Mouse (Mus musculus) limb, embryonic 11.5 days (tissue): ENCODE data around the gene Tha1. TPM values are rescaled to one million over a fixed set of nuclear protein-coding genes. Genes with fewer than 3 reads are reported as not detected.

ENCODE experiments used
- ATAC-seq: fragments of 200-750 bp; cut with Nextera tagmentation; 2 replicates; pipeline ENCODE4 v1.8.0; 2017; ENCODE audit warnings: low read depth; ENCODE audit not compliant: insufficient number of reproducible peaks, low FRiP score, low TSS enrichment
- DNase-seq: peaks from one replicate; pipeline ENCODE4 v3.0.0-alpha.2; 2015; ENCODE audit warnings: low spot score
- H3K27ac ChIP-seq: fragments of 300-500 bp; sonication (generic); replicated peaks from 2 replicates; pipeline ENCODE4 v1.5.1; 2014; ENCODE audit warnings: low read depth, mild to moderate bottlenecking, low read length
- H3K27me3 ChIP-seq: fragments of 300-500 bp; sonication (generic); 2 replicates; pipeline ENCODE4 v1.6.1; 2014; ENCODE audit warnings: mild to moderate bottlenecking, low read length, mixed read lengths; ENCODE audit not compliant: control insufficient read depth, insufficient read depth
- H3K36me3 ChIP-seq: fragments of 300-500 bp; sonication (generic); 2 replicates; pipeline ENCODE4 v1.6.1; 2014; ENCODE audit warnings: mild to moderate bottlenecking, low read length, moderate library complexity, mixed read lengths; ENCODE audit not compliant: control insufficient read depth, insufficient read depth
- H3K4me1 ChIP-seq: fragments of 300-500 bp; sonication (generic); 2 replicates; pipeline ENCODE4 v1.6.1; 2014; ENCODE audit warnings: low read length, mixed read lengths; ENCODE audit not compliant: control insufficient read depth, insufficient read depth
- H3K4me2 ChIP-seq: fragments of 300-500 bp; sonication (generic); 2 replicates; pipeline ENCODE4 v1.6.1; 2014; ENCODE audit warnings: low read depth, mild to moderate bottlenecking, moderate library complexity; ENCODE audit not compliant: severe bottlenecking
- H3K4me3 ChIP-seq: fragments of 300-500 bp; sonication (generic); 2 replicates; pipeline ENCODE4 v1.5.1; 2014; ENCODE audit warnings: low read depth, low read length
- H3K9ac ChIP-seq: fragments of 300-500 bp; sonication (generic); 2 replicates; pipeline ENCODE4 v1.6.1; 2014; ENCODE audit warnings: mild to moderate bottlenecking, low read length
- H3K9me3 ChIP-seq: fragments of 300-500 bp; sonication (generic); 2 replicates; pipeline ENCODE4 v1.6.1; 2016; ENCODE audit warnings: low read length; ENCODE audit not compliant: control insufficient read depth
- WGBS: fragments of 180-500 bp; shearing (Covaris S2); extraction: QIAGEN DNeasy Blood & Tissue Kit; methylation state at CpG from one replicate; pipeline ENCODE4 v1.1.7; 2014; 5-methylcytosine and 5-hydroxymethylcytosine counted together
- polyA plus RNA-seq: library from polyadenylated mRNA; unstranded; fragments of >200 nt; fragmentation: Nextera tagmentation; extraction: Ambion mirVana; gene quantifications from 2 replicates; pipeline ENCODE4 v1.2.1, GENCODE M21; 2014

Gene Tha1
- polyA plus RNA-seq, 1 experiment from 2014 or later, result 1.5 TPM

GRCm38 (mm10) chr11:117904442-117904841 is 31.2 kb upstream of the Tha1 start:
- H3K36me3 ChIP-seq, result no peaks in the 10 kb centered on the region
- no peak overlapping the region for H3K4me3 ChIP-seq
- no peaks in the 10 kb centered on the region for H3K9me3 ChIP-seq
- H3K4me2 ChIP-seq, result no peak overlapping the region
- no peak for ATAC-seq
- H3K4me1 ChIP-seq, result peaks cover 3% of the 10 kb centered on the region; the same call in 1 of the 2 replicates
- no peak for DNase-seq
- H3K9ac ChIP-seq, result no peak overlapping the region
- H3K27ac ChIP-seq, result no peak overlapping the region
- H3K27me3 ChIP-seq, result 0 out of 2 replicates have a peak, but pooled peaks cover 2% of the 10 kb centered on the region
- 83% methylated on average over 8 of the region's 8 CpGs for WGBS

GRCm38 (mm10) chr11:117902282-117902681 is 29.0 kb upstream of the Tha1 start:
- WGBS, result 66% methylated on average over 2 of the region's 2 CpGs
- Histone ChIP-seq H3K27ac (no peak overlapping the region), H3K4me3 (no peak overlapping the region), H3K4me2 (no peak overlapping the region), H3K4me1 (peaks cover 3% of the 10 kb centered on the region; the same call in 1 of the 2 replicates), H3K36me3 (no peaks in the 10 kb centered on the region), H3K9ac (no peak overlapping the region), H3K9me3 (no peaks in the 10 kb centered on the region), H3K27me3 (0 out of 2 replicates have a peak, but pooled peaks cover 2% of the 10 kb centered on the region)
- ATAC-seq (no peak), DNase-seq (no peak)

- WGBS, result 54% methylated on average over 2 of the region's 2 CpGs
- no peak for DNase-seq
- Histone ChIP-seq H3K4me2 (no peak overlapping the region), H3K27ac (no peak overlapping the region), H3K36me3 (no peaks in the 10 kb centered on the region), H3K9ac (no peak overlapping the region), H3K27me3 (no peaks in the 10 kb centered on the region), H3K4me1 (no peaks in the 10 kb centered on the region), H3K9me3 (no peaks in the 10 kb centered on the region), H3K4me3 (no peak overlapping the region)
- ATAC-seq, result no peak
Observed at GRCm38 (mm10) chr11:117896533-117896932, 23.3 kb upstream of the Tha1 start.

DNA sequence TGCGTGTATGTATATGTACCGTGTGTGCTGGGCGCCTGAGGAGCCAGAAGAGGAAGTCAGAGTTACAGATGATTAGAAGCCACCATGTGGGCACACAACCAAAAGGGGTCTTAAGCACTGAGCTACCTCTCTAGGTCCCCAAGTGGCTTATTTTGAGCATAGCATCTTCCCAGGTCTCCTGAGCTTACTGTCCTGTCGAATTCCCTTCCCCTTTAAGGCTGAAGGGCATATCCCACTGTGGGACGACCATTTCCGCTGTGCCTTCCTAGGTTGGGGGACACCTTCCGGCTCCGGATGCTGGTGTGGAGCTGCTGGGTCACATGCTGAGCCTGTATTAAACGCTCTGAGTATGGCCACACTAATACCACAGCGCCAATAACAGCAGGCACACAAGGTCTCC is 21.4 kb upstream of the Tha1 start:
- peaks cover 15% of the 10 kb centered on the region for H3K4me1 ChIP-seq
- H3K9ac ChIP-seq, result no peak overlapping the region
- H3K27me3 ChIP-seq, result 0 out of 2 replicates have a peak, but pooled peaks cover 3% of the 10 kb centered on the region
- no peak for ATAC-seq
- H3K4me2 ChIP-seq, result no peak overlapping the region
- H3K36me3 ChIP-seq, result no peaks in the 10 kb centered on the region
- no peak for DNase-seq
- 56% methylated on average over 10 of the region's 10 CpGs for WGBS
- no peak overlapping the region for H3K4me3 ChIP-seq
- no peak overlapping the region for H3K27ac ChIP-seq
- H3K9me3 ChIP-seq, result no peaks in the 10 kb centered on the region

GRCm38 (mm10) chr11:117892199-117892598 is 18.9 kb upstream of the Tha1 start:
- Histone ChIP-seq H3K4me1 (peaks cover 32% of the 10 kb centered on the region), H3K27ac (no peak overlapping the region), H3K4me3 (no peak overlapping the region), H3K9ac (no peak overlapping the region), H3K9me3 (no peaks in the 10 kb centered on the region), H3K4me2 (no peak overlapping the region), H3K36me3 (no peaks in the 10 kb centered on the region), H3K27me3 (0 out of 2 replicates have a peak, but pooled peaks cover 7% of the 10 kb centered on the region)
- WGBS, result 43% methylated on average over 6 of the region's 6 CpGs
- no peak for ATAC-seq
- DNase-seq, result no peak

DNA sequence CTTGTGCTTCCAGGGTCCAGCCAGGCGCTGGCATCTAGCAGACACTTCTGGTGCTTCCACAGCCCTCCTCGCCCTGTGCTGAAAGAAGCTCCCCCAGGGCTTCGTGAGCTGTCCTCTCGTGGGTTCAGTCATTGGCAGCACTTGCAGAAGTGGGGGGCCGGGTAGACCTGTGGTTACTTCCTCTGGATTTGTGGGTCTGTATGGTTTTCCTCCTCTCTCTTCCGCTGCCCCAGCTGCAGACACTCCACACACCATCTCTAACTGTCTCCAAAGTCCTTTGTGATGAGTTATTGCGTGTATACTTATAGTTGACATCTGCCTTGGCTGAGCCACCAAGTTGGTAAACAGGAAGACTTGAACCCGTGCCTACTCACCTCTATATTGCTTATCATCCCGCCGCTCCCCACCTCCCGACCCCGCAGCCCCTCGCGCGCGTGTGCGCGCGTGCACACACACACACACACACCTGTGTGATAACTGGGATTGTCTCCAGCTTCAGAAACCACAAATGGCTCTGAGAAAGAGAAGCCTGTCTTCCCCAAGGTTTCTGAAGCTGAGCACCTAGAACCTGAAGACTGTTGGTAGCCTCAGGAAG is 18.4 kb upstream of the Tha1 start:
- WGBS, result 92% methylated on average over 19 of the region's 19 CpGs
- Histone ChIP-seq H3K4me1 (peaks cover 32% of the 10 kb centered on the region), H3K27ac (no peak overlapping the region), H3K27me3 (0 out of 2 replicates have a peak, but pooled peaks cover 7% of the 10 kb centered on the region), H3K9ac (no peak overlapping the region), H3K9me3 (no peaks in the 10 kb centered on the region), H3K36me3 (no peaks in the 10 kb centered on the region), H3K4me2 (no peak overlapping the region), H3K4me3 (no peak overlapping the region)
- no peak for DNase-seq
- no peak for ATAC-seq

- ATAC-seq, result no peak
- Histone ChIP-seq H3K27me3 (0 out of 2 replicates have a peak, but pooled peaks cover 7% of the 10 kb centered on the region), H3K4me3 (no peak overlapping the region), H3K4me2 (peak overlapping the region; percentile 70; the same call in 1 of the 2 replicates), H3K36me3 (no peaks in the 10 kb centered on the region), H3K27ac (no peak overlapping the region), H3K4me1 (peaks cover 32% of the 10 kb centered on the region), H3K9ac (peak overlapping the region; percentile 50; the same call in 1 of the 2 replicates), H3K9me3 (no peaks in the 10 kb centered on the region)
- peak; percentile 49 for DNase-seq
- WGBS, result 20% methylated on average over 13 of the region's 13 CpGs
Observed at GRCm38 (mm10) chr11:117890519-117891282, 17.4 kb upstream of the Tha1 start.

DNA sequence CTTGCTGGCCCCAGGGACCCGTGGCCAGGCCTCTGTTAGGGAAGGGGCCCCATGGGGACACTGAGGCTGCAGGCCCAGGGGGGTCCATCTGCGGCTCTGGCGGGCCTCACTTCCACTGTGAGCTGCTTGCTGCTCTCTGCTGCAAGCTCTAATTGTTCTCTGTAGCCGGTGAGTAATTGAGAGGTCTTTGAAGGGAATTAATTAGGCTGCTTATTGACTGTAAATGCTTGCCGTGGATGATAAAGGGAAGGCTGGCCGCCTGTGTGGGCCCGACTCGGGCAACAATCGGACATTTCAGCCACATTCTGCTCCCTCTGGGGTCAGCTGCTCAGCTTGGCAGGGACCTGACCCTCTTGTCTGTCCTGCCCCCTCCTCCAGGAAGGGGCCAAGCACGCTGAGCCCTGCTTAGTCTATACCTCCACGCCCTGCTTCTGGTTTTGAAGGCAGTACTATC is 16.6 kb upstream of the Tha1 start:
- Histone ChIP-seq H3K4me3 (peak overlapping the region; percentile 24; the same call in 1 of the 2 replicates), H3K4me1 (peaks cover 32% of the 10 kb centered on the region), H3K4me2 (peak overlapping the region; percentile 70), H3K9ac (peak overlapping the region; percentile 50), H3K9me3 (no peaks in the 10 kb centered on the region), H3K36me3 (no peaks in the 10 kb centered on the region), H3K27ac (peak overlapping the region; percentile 81), H3K27me3 (0 out of 2 replicates have a peak, but pooled peaks cover 7% of the 10 kb centered on the region)
- DNase-seq (peak; percentile 51), ATAC-seq (no peak; the same call in 1 of the 2 replicates)
- WGBS, result 3% methylated on average over 11 of the region's 11 CpGs
